Mouse (Mus musculus) kidney, adult 2 months (tissue): ENCODE results near the gene A4gnt.

Experiments
- CTCF ChIP-seq: fragments of 200-500 bp; conservative IDR thresholded peaks from 2 replicates; pipeline ENCODE4 v1.5.1; 2011; ENCODE audit warnings: low read depth, mild to moderate bottlenecking, control low read depth, low read length, moderate library complexity, mixed read lengths; ENCODE audit not compliant: insufficient read depth, insufficient read length
- POLR2A ChIP-seq: fragments of 200-500 bp; IDR thresholded peaks from one replicate; pipeline ENCODE4 v1.6.1; 2011; ENCODE audit warnings: low read depth, low read length, control low read depth

DNA sequence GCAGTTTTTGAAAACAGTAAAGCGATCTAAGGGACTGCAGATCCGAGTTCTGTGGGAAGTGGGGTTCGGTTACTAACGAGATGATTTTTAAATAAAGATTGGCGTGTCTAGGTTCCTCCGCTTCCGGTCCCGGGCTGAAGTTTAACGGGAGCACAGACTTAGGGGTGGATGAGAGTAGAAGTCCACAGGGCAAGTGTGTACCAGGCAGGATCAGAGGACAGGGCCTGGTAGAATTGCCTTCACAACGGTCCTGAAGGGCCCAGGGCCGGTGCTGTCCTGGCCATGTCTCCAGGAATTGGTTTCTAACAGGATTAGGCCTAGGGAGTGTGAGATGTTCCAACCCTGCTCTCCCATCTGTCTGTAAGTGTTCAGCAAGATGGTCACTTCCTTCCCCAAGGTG is 17.8 kb downstream of the A4gnt start:
- TF ChIP-seq CTCF (no peak), POLR2A (no peak)
